Mouse (Mus musculus): ENCODE results near the gene Gmds. TPM values are rescaled to one million over a fixed set of nuclear protein-coding genes. Genes with fewer than 3 reads are reported as not detected.
A peak's percentile ranks its signal among the peaks of the same experiment; 100 is the strongest.

Gene Gmds
- total RNA-seq, 1 experiment, result 7.3 TPM

DNA sequence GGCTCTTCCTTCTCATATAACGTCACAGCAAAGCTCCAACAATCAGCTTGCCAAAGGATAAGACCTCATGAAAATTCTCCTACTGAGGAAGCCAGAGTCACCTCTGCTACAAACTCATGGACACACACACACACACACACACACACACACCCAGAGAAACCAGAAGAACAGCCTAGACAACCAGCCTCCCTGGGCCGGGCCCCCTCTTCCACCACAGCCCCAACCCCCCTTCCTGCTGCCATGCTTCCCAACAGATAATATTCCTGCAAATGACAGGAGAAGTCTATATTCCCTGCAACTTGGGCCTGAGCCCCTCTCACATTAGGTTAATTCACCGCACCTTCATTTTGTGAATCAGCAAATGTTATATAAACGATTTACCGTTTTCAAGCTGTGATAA is 545.4 kb downstream of the Gmds start:
- H3K36me3 ChIP-seq (ENCODE audit: control insufficient read depth, insufficient read depth, low read length, poor library complexity, severe bottlenecking), result no peaks in the 10 kb centered on the region
- no peak overlapping the region for H3K4me3 ChIP-seq (ENCODE audit: insufficient read depth in 1 of 2, low read depth in 1 of 2, low read length in 2 of 2, poor library complexity in 1 of 2, severe bottlenecking in 1 of 2)
- H3K4me1 ChIP-seq (ENCODE audit: control insufficient read depth in 2 of 2, insufficient read depth in 2 of 2, low read length in 2 of 2, poor library complexity in 1 of 2), result no peaks in the 10 kb centered on the region
- no peak overlapping the region for H3K27ac ChIP-seq (ENCODE audit: insufficient read depth, low read depth, low read length, poor library complexity, severe bottlenecking)
- DNase-seq (ENCODE audit: low read depth, low spot score), result no peak
- no peak overlapping the region for H3K9ac ChIP-seq (ENCODE audit: insufficient read depth, low read depth, low read length, poor library complexity, severe bottlenecking)
- in situ Hi-C loops (cut with MboI; ENCODE audit: low sequenced_read_pairs in 2 of 2, unreplicated experiment in 2 of 2), result loop anchor here (25.0 kb wide), 2 partner anchors 619 to 894 kb away; no protein-coding TSS in a partner anchor
- TF ChIP-seq ZC3H11A (IDR thresholded peaks at IDR 0.05; ENCODE audit: borderline replicate concordance, low read depth, low read length), result no peak
- H3K9me3 ChIP-seq (ENCODE audit: control insufficient read depth, insufficient read depth, low read depth, low read length), result no peaks in the 10 kb centered on the region

DNA sequence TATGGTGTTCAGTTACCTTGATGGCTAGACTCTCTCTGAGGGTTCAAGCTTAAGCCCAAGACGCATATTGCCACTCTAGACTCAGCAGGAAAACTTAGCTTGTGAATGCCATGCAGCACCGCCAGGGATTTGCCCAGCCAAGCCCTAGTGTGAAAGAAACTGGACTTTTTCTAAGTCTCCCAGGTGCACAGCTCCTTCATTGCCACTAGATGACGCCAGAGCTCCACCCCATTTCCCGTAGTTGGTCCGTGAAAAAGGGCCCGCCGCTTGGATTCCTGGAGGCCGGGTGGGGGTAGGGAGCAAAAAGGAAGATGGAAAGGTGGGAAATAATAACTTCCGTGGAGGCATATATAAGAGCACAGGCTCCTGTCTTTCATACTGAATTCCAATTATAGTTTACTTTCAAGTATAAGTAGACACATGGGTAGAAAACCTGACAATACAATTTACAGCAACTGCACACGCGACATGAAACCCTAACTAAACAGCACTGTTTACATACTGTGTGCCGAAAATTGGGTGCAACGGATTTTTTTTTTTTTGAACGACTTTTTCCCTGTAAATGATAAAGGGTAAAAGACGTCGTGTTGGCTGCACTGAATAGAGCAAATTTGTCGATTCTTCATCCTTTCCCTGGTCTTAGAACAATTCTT is 545.9 kb downstream of the Gmds start:
- no peak overlapping the region for H3K9ac ChIP-seq (ENCODE audit: insufficient read depth, low read depth, low read length, poor library complexity, severe bottlenecking)
- DNase-seq (ENCODE audit: low read depth, low spot score), result no peak
- no peak overlapping the region for H3K27ac ChIP-seq (ENCODE audit: insufficient read depth, low read depth, low read length, poor library complexity, severe bottlenecking)
- TF ChIP-seq ZC3H11A (IDR thresholded peaks at IDR 0.05; ENCODE audit: borderline replicate concordance, low read depth, low read length), result peak; percentile 99
- no peak for TF ChIP-seq HCFC1 (IDR thresholded peaks at IDR 0.05; ENCODE audit: borderline replicate concordance, insufficient read depth, low read length)
- no peaks in the 10 kb centered on the region for H3K36me3 ChIP-seq (ENCODE audit: control insufficient read depth, insufficient read depth, low read length, poor library complexity, severe bottlenecking)
- no peaks in the 10 kb centered on the region for H3K4me1 ChIP-seq (ENCODE audit: control insufficient read depth in 2 of 2, insufficient read depth in 2 of 2, low read length in 2 of 2, poor library complexity in 1 of 2)
- no peaks in the 10 kb centered on the region for H3K9me3 ChIP-seq (ENCODE audit: control insufficient read depth, insufficient read depth, low read depth, low read length)
- no peak overlapping the region for H3K4me3 ChIP-seq (ENCODE audit: insufficient read depth in 1 of 2, low read depth in 1 of 2, low read length in 2 of 2, poor library complexity in 1 of 2, severe bottlenecking in 1 of 2)
- in situ Hi-C loops (cut with MboI; ENCODE audit: low sequenced_read_pairs in 2 of 2, unreplicated experiment in 2 of 2), result loop anchor here (25.0 kb wide), 2 partner anchors 620 to 895 kb away; no protein-coding TSS in a partner anchor

DNA sequence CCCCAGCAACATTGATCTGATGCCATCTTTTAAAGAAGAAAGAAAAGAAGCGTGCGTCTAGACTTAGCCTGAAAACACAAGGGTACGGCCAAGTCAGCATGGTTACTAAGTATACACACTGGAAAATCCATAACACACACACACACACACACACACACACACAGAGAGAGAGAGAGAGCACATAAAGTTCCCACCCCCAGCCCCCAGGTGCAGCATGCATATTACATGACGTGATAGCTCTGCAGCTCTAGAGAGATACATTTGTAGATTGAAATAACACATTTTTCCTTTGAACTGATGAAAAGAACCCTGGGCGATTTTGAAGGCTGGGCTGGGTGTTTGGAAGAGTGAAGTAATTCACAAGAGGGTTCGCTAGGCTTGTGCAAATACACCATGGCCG is 553.8 kb downstream of the Gmds start:
- Histone ChIP-seq H3K4me1 (ENCODE audit: control insufficient read depth in 2 of 2, insufficient read depth in 2 of 2, low read length in 2 of 2, poor library complexity in 1 of 2) (peaks cover under 1 to 2% of the 10 kb centered on the region in 2 experiments; a peak in 3 of 4 replicates), H3K9me3 (ENCODE audit: control insufficient read depth, insufficient read depth, low read depth, low read length) (no peaks in the 10 kb centered on the region), H3K27ac (ENCODE audit: insufficient read depth, low read depth, low read length, poor library complexity, severe bottlenecking) (no peak overlapping the region), H3K4me3 (ENCODE audit: insufficient read depth in 1 of 2, low read depth in 1 of 2, low read length in 2 of 2, poor library complexity in 1 of 2, severe bottlenecking in 1 of 2) (no peak overlapping the region), H3K9ac (ENCODE audit: insufficient read depth, low read depth, low read length, poor library complexity, severe bottlenecking) (no peak overlapping the region), H3K36me3 (ENCODE audit: control insufficient read depth, insufficient read depth, low read length, poor library complexity, severe bottlenecking) (no peaks in the 10 kb centered on the region)
- TF ChIP-seq MAFK (IDR thresholded peaks at IDR 0.05; ENCODE audit: insufficient read depth, low read depth, low read length) (no peak), CHD2 (IDR thresholded peaks at IDR 0.05; ENCODE audit: low read depth, low read length) (no peak), ZC3H11A (IDR thresholded peaks at IDR 0.05; ENCODE audit: borderline replicate concordance, low read depth, low read length) (no peak), ZNF384 (IDR thresholded peaks at IDR 0.05; ENCODE audit: low read depth, low read length) (no peak), HCFC1 (IDR thresholded peaks at IDR 0.05; ENCODE audit: borderline replicate concordance, insufficient read depth, low read length) (no peak)
- DNase-seq (ENCODE audit: low read depth, low spot score), result no peak
- in situ Hi-C loops (cut with MboI; ENCODE audit: low sequenced_read_pairs in 2 of 2, unreplicated experiment in 2 of 2), result loop anchor here (25.0 kb wide), 2 partner anchors 628 to 903 kb away; no protein-coding TSS in a partner anchor

DNA sequence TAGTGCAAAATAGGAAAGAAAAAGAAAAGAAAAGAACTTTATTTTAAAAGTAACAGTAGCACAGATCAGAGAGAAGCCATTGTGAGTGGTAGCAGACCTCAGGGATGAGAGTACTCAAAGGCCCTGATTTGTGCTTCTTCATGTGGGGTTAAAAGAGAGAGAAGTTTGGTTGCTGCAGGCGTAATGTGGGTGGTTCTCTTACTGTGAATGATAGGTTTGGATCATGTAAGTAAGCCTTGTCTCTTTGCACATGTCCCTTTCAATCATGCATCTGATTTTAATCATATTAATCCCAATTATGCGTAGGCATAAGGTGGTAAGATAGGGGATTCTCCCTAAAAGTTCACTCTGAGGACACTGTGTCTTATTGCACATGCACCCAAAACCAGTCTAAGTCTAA is 556.5 kb downstream of the Gmds start:
- TF ChIP-seq ZC3H11A (IDR thresholded peaks at IDR 0.05; ENCODE audit: borderline replicate concordance, low read depth, low read length), result no peak
- TF ChIP-seq CHD2 (IDR thresholded peaks at IDR 0.05; ENCODE audit: low read depth, low read length), result no peak
- DNase-seq (ENCODE audit: low read depth, low spot score), result no peak
- H3K9ac ChIP-seq (ENCODE audit: insufficient read depth, low read depth, low read length, poor library complexity, severe bottlenecking), result no peak overlapping the region
- in situ Hi-C loops (cut with MboI; ENCODE audit: low sequenced_read_pairs in 2 of 2, unreplicated experiment in 2 of 2), result loop anchor here (25.0 kb wide), 2 partner anchors 630 to 905 kb away; no protein-coding TSS in a partner anchor
- no peaks in the 10 kb centered on the region for H3K9me3 ChIP-seq (ENCODE audit: control insufficient read depth, insufficient read depth, low read depth, low read length)
- no peak overlapping the region for H3K27ac ChIP-seq (ENCODE audit: insufficient read depth, low read depth, low read length, poor library complexity, severe bottlenecking)
- H3K4me1 ChIP-seq (ENCODE audit: control insufficient read depth in 2 of 2, insufficient read depth in 2 of 2, low read length in 2 of 2, poor library complexity in 1 of 2), result peaks cover 3 to 7% of the 10 kb centered on the region in 2 experiments; a peak in 3 of 4 replicates
- no peak overlapping the region for H3K4me3 ChIP-seq (ENCODE audit: insufficient read depth in 1 of 2, low read depth in 1 of 2, low read length in 2 of 2, poor library complexity in 1 of 2, severe bottlenecking in 1 of 2)
- no peaks in the 10 kb centered on the region for H3K36me3 ChIP-seq (ENCODE audit: control insufficient read depth, insufficient read depth, low read length, poor library complexity, severe bottlenecking)

DNA sequence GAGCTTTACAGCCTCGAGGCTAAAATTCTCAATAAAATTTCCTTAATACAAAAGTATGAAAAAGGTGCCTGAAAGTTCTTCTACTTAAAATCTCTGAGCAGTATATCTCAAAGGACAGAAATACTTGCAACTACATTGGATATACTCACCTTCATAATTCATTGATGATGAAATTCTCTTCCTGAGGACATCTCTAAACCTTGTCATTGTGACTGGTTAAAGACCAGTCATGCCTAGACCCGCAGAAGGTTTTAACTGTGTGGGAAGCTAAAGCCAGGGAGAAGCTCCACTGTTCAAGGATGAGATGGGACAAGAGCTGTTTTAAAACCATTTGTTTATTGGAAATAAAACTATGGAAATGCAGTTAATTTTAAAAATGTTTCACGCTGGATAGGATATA is 558.2 kb downstream of the Gmds start:
- no peak for TF ChIP-seq CHD2 (IDR thresholded peaks at IDR 0.05; ENCODE audit: low read depth, low read length)
- TF ChIP-seq MAFK (IDR thresholded peaks at IDR 0.05; ENCODE audit: insufficient read depth, low read depth, low read length), result no peak
- no peak for TF ChIP-seq HCFC1 (IDR thresholded peaks at IDR 0.05; ENCODE audit: borderline replicate concordance, insufficient read depth, low read length)
- TF ChIP-seq ZNF384 (IDR thresholded peaks at IDR 0.05; ENCODE audit: low read depth, low read length), result no peak
- TF ChIP-seq ZC3H11A (IDR thresholded peaks at IDR 0.05; ENCODE audit: borderline replicate concordance, low read depth, low read length), result no peak
- in situ Hi-C loops (cut with MboI; ENCODE audit: low sequenced_read_pairs in 2 of 2, unreplicated experiment in 2 of 2), result loop anchor here (25.0 kb wide), 2 partner anchors 632 to 907 kb away; no protein-coding TSS in a partner anchor

More for the DNA sequence above, 558.2 kb downstream of the Gmds start:
- no peak overlapping the region for H3K9ac ChIP-seq (ENCODE audit: insufficient read depth, low read depth, low read length, poor library complexity, severe bottlenecking)
- no peak overlapping the region for H3K27ac ChIP-seq (ENCODE audit: insufficient read depth, low read depth, low read length, poor library complexity, severe bottlenecking)
- H3K4me1 ChIP-seq (ENCODE audit: control insufficient read depth in 2 of 2, insufficient read depth in 2 of 2, low read length in 2 of 2, poor library complexity in 1 of 2), result peaks cover 3 to 7% of the 10 kb centered on the region in 2 experiments; a peak in 3 of 4 replicates
- no peaks in the 10 kb centered on the region for H3K36me3 ChIP-seq (ENCODE audit: control insufficient read depth, insufficient read depth, low read length, poor library complexity, severe bottlenecking)
- DNase-seq (ENCODE audit: low read depth, low spot score), result no peak
- no peak overlapping the region for H3K4me3 ChIP-seq (ENCODE audit: insufficient read depth in 1 of 2, low read depth in 1 of 2, low read length in 2 of 2, poor library complexity in 1 of 2, severe bottlenecking in 1 of 2)
- no peaks in the 10 kb centered on the region for H3K9me3 ChIP-seq (ENCODE audit: control insufficient read depth, insufficient read depth, low read depth, low read length)

Data from ES-E14 (cell line).